Mouse (Mus musculus) stomach, postnatal 0 days (tissue): ENCODE measurements around the gene Dnhd1.
A peak's percentile ranks its signal among the peaks of the same experiment; 100 is the strongest.

ENCODE experiments used
- CTCF ChIP-seq: IDR thresholded peaks from 2 replicates; pipeline ENCODE4 v1.5.1; 2016; ENCODE audit warnings: antibody characterized with exemption, low read depth, mild to moderate bottlenecking, moderate library complexity
- EP300 ChIP-seq: optimal IDR thresholded peaks from 2 replicates; pipeline ENCODE3; 2016; ENCODE audit warnings: antibody characterized with exemption

- peak; percentile 20; the same call in 1 of the 2 replicates for TF ChIP-seq CTCF
- TF ChIP-seq EP300: no peak
These were observed 85.8 kb downstream of the Dnhd1 start, which contains the start of gene Ilk for GRCm38 (mm10) chr7:105736264-105736901.
